Mouse (Mus musculus): Measurements from ENCODE around the gene Rnf187. TPM values are rescaled to one million over a fixed set of nuclear protein-coding genes. Genes with fewer than 3 reads are reported as not detected.

The Rnf187 gene
- polyA plus RNA-seq, 1 experiment from 2014 or later = 431 TPM

DNA sequence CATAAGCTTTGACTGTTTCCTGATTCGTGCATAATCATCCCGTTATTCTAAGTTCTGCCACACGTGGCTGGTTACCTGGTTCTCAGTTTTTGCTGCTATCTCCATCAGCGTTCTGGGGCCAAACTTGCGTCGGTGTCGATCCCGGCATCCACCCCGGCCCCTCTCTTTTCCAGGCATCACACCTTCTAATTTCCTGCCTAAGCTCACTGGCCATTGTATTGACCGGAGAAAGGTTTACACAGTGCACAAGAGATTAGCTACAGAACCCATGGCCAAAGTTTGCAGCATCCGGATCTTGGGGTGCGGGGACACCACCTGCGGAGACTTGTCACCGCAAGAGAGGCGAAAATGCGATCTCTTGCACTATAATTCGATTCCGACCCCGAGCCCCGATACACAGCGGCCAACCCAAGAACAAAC lies 38.9 kb upstream of the Rnf187 start:
- Histone ChIP-seq H3K9me3 (no peaks in the 10 kb centered on the region), H3K4me2 (peak overlapping the region; percentile 99), H3K27me3 (no peaks in the 10 kb centered on the region), H3K4me1 (peaks cover 42% of the 10 kb centered on the region), H3K36me3 (replicated peaks) (peaks cover 13% of the 10 kb centered on the region), H3K4me3 (replicated peaks) (peak overlapping the region; percentile 92), H3K9ac (peak overlapping the region; percentile 94), H3K27ac (peak overlapping the region; percentile 75)
- peak; percentile 52; the same call in 1 of the 2 replicates for ATAC-seq (ENCODE audit: low FRiP score)
- under 1% methylated on average over 21 of the region's 21 CpGs for whole genome bisulfite sequencing

DNA sequence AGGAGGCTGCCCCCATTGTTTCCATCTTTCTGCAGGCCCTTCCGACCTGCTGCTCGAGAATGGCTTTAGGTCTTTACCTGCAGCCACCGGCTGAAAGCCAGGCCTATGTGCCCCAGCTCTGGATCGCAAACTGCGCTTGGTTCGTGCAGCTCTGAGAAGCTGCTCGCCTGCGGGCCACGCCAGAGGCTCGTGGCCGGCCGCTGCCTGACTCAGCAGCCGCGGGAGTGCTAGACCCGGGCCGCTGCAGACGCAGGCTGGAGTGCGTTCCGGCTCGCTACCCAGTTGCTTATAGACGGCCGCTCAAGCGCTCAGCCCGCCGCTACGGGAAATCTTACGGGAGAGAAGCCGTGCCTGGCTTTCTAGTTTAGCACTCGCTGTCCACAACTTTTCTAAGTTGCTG lies 38.4 kb upstream of the Rnf187 start:
- Histone ChIP-seq H3K9me3 (no peaks in the 10 kb centered on the region), H3K4me3 (replicated peaks) (peak overlapping the region; percentile 92), H3K27me3 (no peaks in the 10 kb centered on the region), H3K4me1 (peaks cover 42% of the 10 kb centered on the region), H3K36me3 (replicated peaks) (peaks cover 8% of the 10 kb centered on the region), H3K4me2 (peak overlapping the region; percentile 99), H3K27ac (peak overlapping the region; percentile 75; the same call in 1 of the 2 replicates), H3K9ac (peak overlapping the region; percentile 94)
- no peak for ATAC-seq (ENCODE audit: low FRiP score)
- WGBS = under 1% methylated on average over 29 of the region's 29 CpGs

DNA sequence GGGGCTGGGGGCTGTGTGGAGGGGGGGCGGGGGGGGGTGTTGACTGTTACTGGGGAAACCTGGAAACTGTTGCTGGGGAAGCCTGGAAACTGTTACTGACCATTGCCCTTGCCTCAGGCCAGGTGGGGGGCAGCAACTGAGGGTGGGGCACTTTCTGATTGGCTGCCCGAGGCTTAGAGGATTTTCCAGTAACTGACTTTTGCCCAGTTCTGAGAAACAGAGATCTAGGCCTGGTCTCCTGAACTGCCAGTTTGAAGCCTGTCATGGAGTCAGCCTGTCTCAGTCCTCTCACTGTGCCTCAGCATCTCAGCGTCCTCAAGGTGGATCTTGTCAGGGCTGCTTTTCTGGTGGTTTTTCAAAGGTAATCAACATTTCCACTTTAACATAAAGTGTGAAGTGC lies 35.7 kb upstream of the Rnf187 start:
- no peak for ATAC-seq (ENCODE audit: low FRiP score)
- H3K9me3 ChIP-seq = no peaks in the 10 kb centered on the region
- no peak overlapping the region for H3K9ac ChIP-seq
- H3K36me3 ChIP-seq (replicated peaks) = peaks cover 25% of the 10 kb centered on the region
- H3K4me1 ChIP-seq = peaks cover 24% of the 10 kb centered on the region
- 92% methylated on average over 3 of the region's 3 CpGs for WGBS
- no peak overlapping the region for H3K4me3 ChIP-seq (replicated peaks)
- H3K4me2 ChIP-seq = no peak overlapping the region
- no peak overlapping the region for H3K27ac ChIP-seq
- no peaks in the 10 kb centered on the region for H3K27me3 ChIP-seq

DNA sequence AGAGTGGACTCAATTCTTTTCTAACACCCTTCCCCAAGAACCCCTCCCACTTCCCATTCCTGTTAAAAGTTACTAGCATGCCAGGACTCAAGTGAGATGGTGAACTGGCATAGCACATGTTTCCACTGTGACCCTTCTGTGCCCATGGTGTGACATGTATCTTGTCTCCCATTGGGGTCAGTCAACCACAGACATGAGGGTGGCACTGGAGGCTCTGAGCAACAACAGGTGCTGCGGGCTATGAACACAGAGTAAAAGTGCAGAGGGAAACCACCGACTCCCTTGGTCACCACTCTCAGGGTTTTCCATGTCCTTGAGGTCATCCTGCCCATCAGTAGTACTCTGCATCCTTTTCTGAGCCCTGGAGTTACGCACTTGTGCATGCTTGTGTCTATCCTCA lies 33.1 kb upstream of the Rnf187 start:
- Histone ChIP-seq H3K27me3 (no peaks in the 10 kb centered on the region), H3K4me2 (no peak overlapping the region), H3K4me3 (replicated peaks) (no peak overlapping the region), H3K9me3 (no peaks in the 10 kb centered on the region), H3K36me3 (replicated peaks) (peaks cover 25% of the 10 kb centered on the region), H3K4me1 (peaks cover 10% of the 10 kb centered on the region), H3K27ac (no peak overlapping the region), H3K9ac (no peak overlapping the region)
- 92% methylated on average over 3 of the region's 3 CpGs for WGBS
- no peak for ATAC-seq (ENCODE audit: low FRiP score)

DNA sequence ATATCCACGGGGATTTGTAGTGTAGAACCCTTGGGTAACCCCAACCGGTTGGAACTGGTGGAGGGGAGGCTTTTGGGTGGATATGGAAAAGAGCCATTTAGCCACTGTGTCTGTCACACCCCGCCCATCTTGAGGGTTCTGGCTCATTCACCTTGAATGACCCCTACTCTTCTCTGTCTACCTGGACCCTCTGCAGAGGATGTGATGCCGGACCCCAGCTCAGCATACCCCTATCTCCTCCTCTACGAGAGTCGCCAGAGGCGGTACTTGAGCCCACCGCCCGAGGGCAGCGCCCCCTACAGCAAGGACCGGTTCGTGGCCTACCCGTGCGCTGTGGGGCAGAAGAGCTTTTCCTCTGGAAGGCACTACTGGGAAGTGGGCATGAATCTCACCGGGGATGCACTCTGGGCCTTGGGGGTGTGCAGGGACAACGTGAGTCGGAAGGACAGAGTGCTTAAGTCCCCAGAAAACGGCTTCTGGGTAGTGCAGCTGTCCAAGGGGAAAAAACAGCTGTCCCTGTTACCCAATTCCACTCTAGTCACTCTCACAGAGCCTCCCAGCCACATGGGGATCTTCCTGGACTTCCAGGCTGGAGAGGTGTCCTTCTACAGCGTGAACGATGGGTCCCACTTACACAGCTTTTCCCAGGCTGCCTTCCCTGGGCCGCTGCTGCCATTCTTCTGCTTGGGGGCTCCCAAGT lies 32.3 kb upstream of the Rnf187 start:
- WGBS = 89% methylated on average over 21 of the region's 21 CpGs
- Histone ChIP-seq H3K4me2 (no peak overlapping the region), H3K27ac (no peak overlapping the region), H3K9ac (no peak overlapping the region), H3K9me3 (no peaks in the 10 kb centered on the region), H3K4me1 (peaks cover 8% of the 10 kb centered on the region), H3K36me3 (replicated peaks) (peaks cover 25% of the 10 kb centered on the region), H3K27me3 (no peaks in the 10 kb centered on the region), H3K4me3 (replicated peaks) (no peak overlapping the region)
- ATAC-seq (ENCODE audit: low FRiP score) = no peak

DNA sequence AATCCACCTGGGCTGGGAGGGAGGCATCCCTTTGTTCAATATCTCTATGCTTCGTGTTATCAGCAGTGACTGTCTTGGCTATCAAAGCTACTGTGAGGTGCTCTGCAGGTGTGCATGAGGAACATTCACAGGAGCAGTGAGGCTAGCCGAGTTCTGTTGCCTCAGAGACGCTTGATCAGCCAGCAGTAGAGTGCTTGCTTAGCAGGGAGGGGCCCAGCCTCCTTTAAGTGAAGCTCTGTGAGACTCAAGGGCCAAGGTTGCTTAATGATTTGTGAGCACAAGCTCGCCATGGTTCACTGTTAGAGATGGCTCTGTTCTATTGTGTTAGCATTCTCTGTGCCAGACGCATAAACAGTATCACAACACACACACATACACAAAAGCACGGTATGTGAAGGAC lies 30.9 kb upstream of the Rnf187 start:
- no peaks in the 10 kb centered on the region for H3K9me3 ChIP-seq
- ATAC-seq (ENCODE audit: low FRiP score) = no peak
- no peak overlapping the region for H3K9ac ChIP-seq
- no peak overlapping the region for H3K4me2 ChIP-seq
- H3K36me3 ChIP-seq (replicated peaks) = peaks cover 23% of the 10 kb centered on the region
- WGBS = 80% methylated on average over 6 of the region's 6 CpGs
- H3K4me1 ChIP-seq = peaks cover 7% of the 10 kb centered on the region; the same call in 1 of the 2 replicates
- H3K27ac ChIP-seq = no peak overlapping the region
- no peaks in the 10 kb centered on the region for H3K27me3 ChIP-seq
- no peak overlapping the region for H3K4me3 ChIP-seq (replicated peaks)

DNA sequence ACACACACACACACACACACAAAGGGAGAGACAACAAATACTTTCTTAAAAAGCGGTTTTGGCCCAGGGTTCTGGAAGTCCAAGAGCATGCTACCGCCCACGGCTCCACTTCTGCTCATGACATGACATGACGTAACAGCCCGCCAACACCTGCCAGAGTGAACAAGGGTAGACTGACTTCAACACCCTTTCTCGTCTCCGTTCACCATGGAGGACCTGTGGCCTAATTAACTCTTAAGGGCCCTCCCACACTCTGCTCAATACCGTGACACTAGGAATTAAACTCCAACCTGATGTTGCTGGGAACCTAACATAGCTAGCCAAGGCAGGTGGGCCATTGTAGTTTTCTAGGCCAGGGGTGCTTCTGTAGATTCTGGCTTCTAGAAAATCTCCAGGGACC lies 30.3 kb upstream of the Rnf187 start:
- H3K27me3 ChIP-seq = no peaks in the 10 kb centered on the region
- peaks cover 22% of the 10 kb centered on the region for H3K36me3 ChIP-seq (replicated peaks)
- H3K9me3 ChIP-seq = no peaks in the 10 kb centered on the region
- H3K4me2 ChIP-seq = no peak overlapping the region
- no peak overlapping the region for H3K9ac ChIP-seq
- peaks cover 10% of the 10 kb centered on the region; the same call in 1 of the 2 replicates for H3K4me1 ChIP-seq
- H3K4me3 ChIP-seq (replicated peaks) = no peak overlapping the region
- ATAC-seq (ENCODE audit: low FRiP score) = no peak
- 90% methylated on average over 8 of the region's 8 CpGs for WGBS
- no peak overlapping the region for H3K27ac ChIP-seq

DNA sequence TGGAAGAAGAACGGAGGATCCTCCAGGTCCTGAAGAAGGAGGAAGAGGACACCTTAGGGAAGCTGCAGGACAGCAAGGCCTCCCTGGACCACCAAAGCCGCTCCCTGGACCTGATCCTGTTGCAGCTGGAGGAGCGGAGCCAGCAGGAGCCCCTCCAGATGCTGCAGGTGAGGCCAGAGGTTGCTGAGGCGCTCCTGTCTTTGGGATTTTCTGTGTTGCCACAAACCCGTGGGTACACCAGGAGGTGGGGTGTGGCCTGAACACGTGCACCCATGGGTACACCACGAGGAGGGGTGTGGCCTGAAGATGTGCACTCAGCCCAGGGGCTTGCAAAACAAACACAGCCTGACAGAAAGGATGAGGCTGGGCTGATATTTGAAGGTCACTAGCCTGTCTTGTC lies 29.8 kb upstream of the Rnf187 start:
- Histone ChIP-seq H3K27ac (no peak overlapping the region), H3K4me3 (replicated peaks) (no peak overlapping the region), H3K27me3 (no peaks in the 10 kb centered on the region), H3K4me2 (no peak overlapping the region), H3K9me3 (no peaks in the 10 kb centered on the region), H3K4me1 (peaks cover 10% of the 10 kb centered on the region; the same call in 1 of the 2 replicates), H3K9ac (no peak overlapping the region), H3K36me3 (replicated peaks) (peaks cover 22% of the 10 kb centered on the region)
- ATAC-seq (ENCODE audit: low FRiP score) = no peak
- WGBS = 85% methylated on average over 7 of the region's 7 CpGs

DNA sequence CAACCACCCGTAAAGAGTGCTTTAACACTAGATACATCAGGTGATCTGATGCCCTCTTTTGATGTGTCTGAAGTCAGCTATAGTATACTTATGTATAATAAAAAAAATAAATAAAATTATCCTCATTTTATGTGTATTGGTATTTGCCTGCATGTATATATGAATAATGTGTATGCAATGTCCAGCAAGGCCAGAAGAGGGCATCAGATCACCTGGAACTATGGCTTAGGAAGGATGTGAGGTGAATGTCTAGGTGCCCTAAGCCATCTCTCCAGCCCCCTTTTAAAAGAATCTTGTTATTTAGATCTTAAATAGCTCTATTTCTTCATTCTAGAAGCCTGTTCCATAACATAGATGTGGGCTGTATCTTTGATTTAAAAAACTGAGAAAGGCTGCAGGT lies 28.6 kb upstream of the Rnf187 start:
- Histone ChIP-seq H3K27ac (no peak overlapping the region), H3K4me1 (peaks cover 10% of the 10 kb centered on the region; the same call in 1 of the 2 replicates), H3K4me2 (no peak overlapping the region), H3K36me3 (replicated peaks) (peaks cover 22% of the 10 kb centered on the region), H3K27me3 (no peaks in the 10 kb centered on the region), H3K9me3 (no peaks in the 10 kb centered on the region), H3K4me3 (replicated peaks) (no peak overlapping the region), H3K9ac (no peak overlapping the region)
- ATAC-seq (ENCODE audit: low FRiP score) = no peak
- 98% methylated on average over 1 of the region's 1 CpGs for WGBS

DNA sequence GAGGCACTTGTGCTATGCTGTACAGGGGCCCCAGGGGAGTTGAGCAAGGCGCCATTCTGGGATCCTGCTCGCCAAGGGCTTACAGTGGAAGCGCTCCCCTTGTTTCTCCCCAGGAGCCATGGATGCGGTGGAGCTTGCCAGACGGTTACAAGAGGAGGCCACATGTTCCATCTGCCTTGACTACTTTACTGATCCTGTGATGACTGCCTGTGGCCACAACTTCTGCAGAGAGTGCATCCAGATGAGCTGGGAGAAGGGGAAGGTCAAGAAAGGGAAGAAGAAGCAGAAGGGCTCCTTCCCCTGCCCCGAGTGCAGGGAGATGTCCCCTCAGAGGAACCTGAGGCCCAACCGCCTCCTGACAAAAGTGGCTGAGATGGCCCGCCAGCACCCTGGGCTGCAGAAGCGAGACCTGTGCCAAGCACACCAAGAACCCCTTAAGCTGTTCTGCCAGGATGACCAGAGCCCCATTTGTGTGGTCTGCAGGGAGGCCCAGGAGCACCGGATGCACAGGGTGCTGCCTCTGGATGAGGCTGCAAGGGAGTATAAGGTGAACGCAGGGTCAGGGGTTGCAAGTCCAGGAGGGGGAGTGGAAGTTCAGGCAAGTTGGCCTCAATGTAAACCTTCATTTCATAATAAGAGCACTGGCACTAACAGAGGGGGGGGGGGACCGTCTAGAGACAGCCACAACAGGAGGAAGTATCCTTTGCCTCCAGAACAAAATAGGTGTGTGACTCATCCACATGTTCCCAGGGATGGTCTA lies 26.5 kb upstream of the Rnf187 start:
- H3K4me2 ChIP-seq = no peak overlapping the region
- no peak for ATAC-seq (ENCODE audit: low FRiP score)
- peaks cover 10% of the 10 kb centered on the region; the same call in 1 of the 2 replicates for H3K4me1 ChIP-seq
- H3K27ac ChIP-seq = no peak overlapping the region
- H3K36me3 ChIP-seq (replicated peaks) = peaks cover 7% of the 10 kb centered on the region; the same call in 1 of the 2 replicates
- 53% methylated on average over 12 of the region's 12 CpGs for WGBS
- no peak overlapping the region for H3K4me3 ChIP-seq (replicated peaks)
- H3K9ac ChIP-seq = no peak overlapping the region
- peaks cover 9% of the 10 kb centered on the region; the same call in 1 of the 2 replicates for H3K27me3 ChIP-seq
- H3K9me3 ChIP-seq = peaks cover 6% of the 10 kb centered on the region

DNA sequence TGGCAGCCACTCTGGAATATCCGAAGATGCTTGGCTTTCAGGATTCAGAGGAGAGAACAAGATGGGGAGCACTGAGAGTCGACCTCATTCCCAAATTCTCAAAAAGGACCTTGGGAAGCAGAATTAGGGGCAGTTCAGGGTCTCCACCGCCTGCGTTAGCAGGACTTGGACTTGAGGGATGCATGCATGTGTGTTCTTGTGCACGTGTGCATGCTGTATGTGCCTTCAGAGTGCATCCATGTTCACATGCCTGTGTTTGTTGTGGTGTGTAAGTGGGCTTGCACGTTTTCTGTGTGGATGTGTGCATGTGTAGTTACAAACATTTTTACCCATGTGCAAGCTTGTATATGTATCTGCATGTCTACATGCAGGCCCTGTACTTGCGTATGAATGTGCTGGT lies 25.5 kb upstream of the Rnf187 start:
- H3K36me3 ChIP-seq (replicated peaks) = no peaks in the 10 kb centered on the region
- H3K4me1 ChIP-seq = peaks cover 16% of the 10 kb centered on the region
- no peak overlapping the region for H3K27ac ChIP-seq
- H3K4me3 ChIP-seq (replicated peaks) = no peak overlapping the region
- ATAC-seq (ENCODE audit: low FRiP score) = no peak
- peaks cover 6% of the 10 kb centered on the region for H3K9me3 ChIP-seq
- no peak overlapping the region for H3K4me2 ChIP-seq
- WGBS = 84% methylated on average over 7 of the region's 7 CpGs
- peaks cover 9% of the 10 kb centered on the region; the same call in 1 of the 2 replicates for H3K27me3 ChIP-seq
- H3K9ac ChIP-seq = no peak overlapping the region

DNA sequence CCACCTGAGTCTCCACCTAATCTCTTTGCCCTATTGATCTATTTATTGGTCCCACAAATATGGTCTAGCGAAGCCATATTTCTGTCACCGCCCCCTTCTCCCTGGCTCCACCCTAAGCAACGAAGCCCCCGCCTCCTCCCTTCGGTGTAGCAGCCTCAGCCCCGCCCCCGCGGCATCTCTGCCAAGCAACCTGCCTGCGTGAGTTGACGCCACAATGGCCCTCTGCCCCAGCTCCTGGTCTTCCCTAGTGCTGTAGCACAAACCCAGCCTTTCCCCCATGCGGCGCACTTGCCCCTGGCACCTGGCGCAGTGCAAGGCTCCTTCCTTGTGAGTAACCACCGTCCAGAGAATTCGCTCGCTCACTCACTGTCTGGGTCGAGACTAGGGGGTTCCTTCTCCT lies 24.8 kb upstream of the Rnf187 start:
- no peak for ATAC-seq (ENCODE audit: low FRiP score)
- no peaks in the 10 kb centered on the region for H3K36me3 ChIP-seq (replicated peaks)
- WGBS = 40% methylated on average over 17 of the region's 17 CpGs
- peaks cover 9% of the 10 kb centered on the region; the same call in 1 of the 2 replicates for H3K27me3 ChIP-seq
- H3K9ac ChIP-seq = no peak overlapping the region
- H3K4me2 ChIP-seq = peak overlapping the region; percentile 2; the same call in 1 of the 2 replicates
- H3K27ac ChIP-seq = no peak overlapping the region
- peaks cover 21% of the 10 kb centered on the region for H3K4me1 ChIP-seq
- H3K4me3 ChIP-seq (replicated peaks) = no peak overlapping the region
- H3K9me3 ChIP-seq = peaks cover 6% of the 10 kb centered on the region
